Mouse (Mus musculus): ENCODE measurements around the gene Map1a.

DNA sequence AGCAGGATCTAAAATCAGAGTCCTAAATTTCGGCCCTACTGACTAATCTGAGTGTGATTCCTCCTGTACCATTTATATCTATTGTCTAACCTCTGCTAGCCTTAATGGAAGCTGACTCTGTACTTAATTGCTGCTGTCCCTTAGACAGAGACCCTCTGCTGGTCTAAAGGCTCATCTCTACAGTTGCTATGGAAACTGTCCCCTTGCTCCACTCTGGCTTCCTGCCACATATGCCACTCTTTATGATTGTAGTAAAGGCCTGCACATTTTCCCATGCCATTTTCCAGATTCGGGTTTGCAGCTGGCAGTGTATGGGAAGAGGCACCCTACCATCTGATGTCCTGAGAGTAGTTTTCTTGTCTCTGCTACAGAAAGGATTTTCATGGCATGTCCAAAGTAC is 1.6 kb upstream of the Map1a start:
- no peak for TF ChIP-seq CTCF (IDR thresholded peaks at IDR 0.05; ENCODE audit: extremely low read depth, insufficient read depth, low read length)
- TF ChIP-seq POLR2A (IDR thresholded peaks at IDR 0.05; ENCODE audit: extremely low read depth, insufficient read depth, low read length), result no peak
